Mouse (Mus musculus): ENCODE data around the gene Mettl18.

DNA sequence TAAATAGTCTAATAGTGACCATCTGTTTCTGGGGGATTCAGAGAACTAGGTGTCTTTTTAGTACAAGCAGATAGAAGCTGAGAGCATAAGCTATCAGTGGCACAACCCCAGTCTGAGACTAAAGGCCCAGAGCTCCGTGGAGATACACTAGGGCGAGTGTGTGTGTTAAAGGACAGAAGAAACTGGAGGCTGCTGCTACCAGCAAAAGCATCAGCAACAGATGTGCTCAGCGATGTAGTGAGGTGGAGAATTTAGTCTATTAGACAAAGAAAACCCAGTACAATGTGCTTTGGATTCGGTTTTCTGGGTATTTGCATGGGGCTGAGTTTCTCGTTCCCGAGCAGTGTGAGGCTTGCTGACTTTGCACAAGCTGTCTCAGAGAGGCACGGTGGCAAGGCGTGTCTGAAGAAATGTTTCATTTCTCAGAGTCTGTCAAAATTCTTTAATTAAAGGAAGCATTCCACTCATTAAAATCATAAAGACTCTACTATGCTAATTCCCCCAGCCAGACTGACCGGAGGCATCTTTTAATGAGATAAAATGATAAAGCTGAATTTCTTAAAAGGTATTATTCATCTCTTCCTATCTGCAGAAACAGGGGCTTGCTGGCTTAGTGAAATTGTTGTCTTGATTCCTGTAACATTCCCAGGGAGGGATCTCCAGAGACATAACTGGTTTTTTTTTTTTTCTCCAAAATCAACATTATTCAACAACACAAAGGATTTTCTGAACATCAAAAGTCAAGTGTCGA is 45.9 kb downstream of the Mettl18 start:
- TF ChIP-seq CTCF (IDR thresholded peaks at IDR 0.05; ENCODE audit: low read depth, low read length) (no peak), GATA2 (IDR thresholded peaks at IDR 0.05; ENCODE audit: borderline replicate concordance, low read depth, low read length) (no peak)

Data from G1E (cell line).